Mouse (Mus musculus) common myeloid progenitor, adult 5-6 weeks (primary cell): ENCODE measurements at regions not wholly inside any gene's neighbourhood (a gene's known extent, or its start where the extent isn't known, plus 50 kb on each side); places are given as distances from the start of the nearest gene placed in this dataset.

Experiments used
- ATAC-seq: replicated peaks from 2 replicates; pipeline ENCODE4 v1.8.0; 2016; ENCODE audit warnings: low read depth, mild to moderate bottlenecking, moderate TSS enrichment, inconsistent platforms; ENCODE audit not compliant: poor library complexity, severe bottlenecking

GRCm38 (mm10) chr3:38143147-38143883 is 341.3 kb downstream of the Ankrd50 start:
- ATAC-seq = peak; percentile 89

GRCm38 (mm10) chr3:38139387-38139786 is 345.3 kb downstream of the Ankrd50 start:
- ATAC-seq = no peak

GRCm38 (mm10) chr3:38138014-38138413 is 346.6 kb downstream of the Ankrd50 start:
- ATAC-seq = peak; percentile 76

- no peak for ATAC-seq
Measured at GRCm38 (mm10) chr3:38135808-38136214, 348.8 kb downstream of the Ankrd50 start.

- no peak for ATAC-seq
Measured at GRCm38 (mm10) chr3:38134425-38134824, 350.2 kb downstream of the Ankrd50 start.

- no peak for ATAC-seq
Measured at GRCm38 (mm10) chr3:38131887-38132220, 352.8 kb downstream of the Ankrd50 start.

GRCm38 (mm10) chr3:38131176-38131886 is 353.3 kb downstream of the Ankrd50 start:
- no peak for ATAC-seq

GRCm38 (mm10) chr3:38130088-38130487 is 354.6 kb downstream of the Ankrd50 start:
- peak; percentile 58; the same call in 1 of the 2 replicates for ATAC-seq

- ATAC-seq = no peak
Measured at GRCm38 (mm10) chr3:38129167-38129500, 355.5 kb downstream of the Ankrd50 start.

- peak; percentile 47 for ATAC-seq
Measured at GRCm38 (mm10) chr3:38128486-38129166, 356.0 kb downstream of the Ankrd50 start.

- ATAC-seq = peak; percentile 65
Measured at GRCm38 (mm10) chr3:38116071-38116787, 368.4 kb downstream of the Ankrd50 start.

GRCm38 (mm10) chr3:38112568-38112967 is 372.1 kb downstream of the Ankrd50 start:
- ATAC-seq = peak; percentile 84

- ATAC-seq = 0 out of 2 replicates have a peak, but pooled peaks have one; percentile 29
Measured at GRCm38 (mm10) chr3:38105022-38105857, 379.4 kb downstream of the Ankrd50 start.

GRCm38 (mm10) chr3:38104418-38104817 is 380.1 kb upstream of the Gm5148 start:
- ATAC-seq = peak; percentile 81

GRCm38 (mm10) chr3:38102985-38103384 is 378.7 kb upstream of the Gm5148 start:
- ATAC-seq = no peak

GRCm38 (mm10) chr3:38102181-38102580 is 377.9 kb upstream of the Gm5148 start:
- ATAC-seq = no peak

- peak; percentile 100 for ATAC-seq
Measured at GRCm38 (mm10) chr3:38094370-38094979, 370.2 kb upstream of the Gm5148 start.

GRCm38 (mm10) chr3:38084548-38084947 is 360.3 kb upstream of the Gm5148 start:
- ATAC-seq = no peak

- ATAC-seq = no peak
Measured at GRCm38 (mm10) chr3:38082386-38082785, 358.1 kb upstream of the Gm5148 start.
